Mouse (Mus musculus): Measurements from ENCODE around the gene Zbtb43. TPM values are rescaled to one million over a fixed set of nuclear protein-coding genes. Genes with fewer than 3 reads are reported as not detected.

Zbtb43 gene
- polyA plus RNA-seq, 1 experiment = 15.9 TPM

GRCm38 (mm10) chr2:33414019-33414418, 54.3 kb downstream of the Zbtb43 start:
- H3K4me1 ChIP-seq (ENCODE audit: control insufficient read depth, insufficient read depth, low read length) = no peaks in the 10 kb centered on the region
- H3K4me3 ChIP-seq (ENCODE audit: insufficient read depth, low read length) = no peak overlapping the region
- H3K27ac ChIP-seq (ENCODE audit: insufficient read depth, low read length) = no peak overlapping the region
- no peak for TF ChIP-seq POLR2A (IDR thresholded peaks at IDR 0.05; ENCODE audit: low read depth, low read length)
- TF ChIP-seq CTCF (IDR thresholded peaks at IDR 0.05; ENCODE audit: borderline replicate concordance, insufficient read depth, low read length) = no peak

- TF ChIP-seq POLR2A (IDR thresholded peaks at IDR 0.05; ENCODE audit: low read depth, low read length) (no peak), CTCF (IDR thresholded peaks at IDR 0.05; ENCODE audit: borderline replicate concordance, insufficient read depth, low read length) (no peak)
- no peaks in the 10 kb centered on the region for H3K4me1 ChIP-seq (ENCODE audit: control insufficient read depth, insufficient read depth, low read length)
- H3K27ac ChIP-seq (ENCODE audit: insufficient read depth, low read length) = no peak overlapping the region
- H3K4me3 ChIP-seq (ENCODE audit: insufficient read depth, low read length) = no peak overlapping the region
These were observed 56.2 kb downstream of the Zbtb43 start for GRCm38 (mm10) chr2:33412111-33412510.

- no peak overlapping the region for H3K4me3 ChIP-seq (ENCODE audit: insufficient read depth, low read length)
- TF ChIP-seq POLR2A (IDR thresholded peaks at IDR 0.05; ENCODE audit: low read depth, low read length) (no peak), CTCF (IDR thresholded peaks at IDR 0.05; ENCODE audit: borderline replicate concordance, insufficient read depth, low read length) (no peak)
- H3K4me1 ChIP-seq (ENCODE audit: control insufficient read depth, insufficient read depth, low read length) = no peaks in the 10 kb centered on the region
- no peak overlapping the region for H3K27ac ChIP-seq (ENCODE audit: insufficient read depth, low read length)
These were observed 64.8 kb downstream of the Zbtb43 start for GRCm38 (mm10) chr2:33403511-33404003.

GRCm38 (mm10) chr2:33402638-33403037, 65.7 kb downstream of the Zbtb43 start:
- no peaks in the 10 kb centered on the region for H3K4me1 ChIP-seq (ENCODE audit: control insufficient read depth, insufficient read depth, low read length)
- H3K27ac ChIP-seq (ENCODE audit: insufficient read depth, low read length) = no peak overlapping the region
- no peak for TF ChIP-seq POLR2A (IDR thresholded peaks at IDR 0.05; ENCODE audit: low read depth, low read length)
- no peak for TF ChIP-seq CTCF (IDR thresholded peaks at IDR 0.05; ENCODE audit: borderline replicate concordance, insufficient read depth, low read length)
- no peak overlapping the region for H3K4me3 ChIP-seq (ENCODE audit: insufficient read depth, low read length)

GRCm38 (mm10) chr2:33402236-33402635, 66.1 kb downstream of the Zbtb43 start:
- TF ChIP-seq CTCF (IDR thresholded peaks at IDR 0.05; ENCODE audit: borderline replicate concordance, insufficient read depth, low read length) (peak; percentile 66; the same call in 1 of the 2 replicates), POLR2A (IDR thresholded peaks at IDR 0.05; ENCODE audit: low read depth, low read length) (no peak)
- Histone ChIP-seq H3K4me1 (ENCODE audit: control insufficient read depth, insufficient read depth, low read length) (no peaks in the 10 kb centered on the region), H3K4me3 (ENCODE audit: insufficient read depth, low read length) (no peak overlapping the region), H3K27ac (ENCODE audit: insufficient read depth, low read length) (no peak overlapping the region)

- H3K4me3 ChIP-seq (ENCODE audit: insufficient read depth, low read length) = no peak overlapping the region
- TF ChIP-seq CTCF (IDR thresholded peaks at IDR 0.05; ENCODE audit: borderline replicate concordance, insufficient read depth, low read length) (peak; percentile 36; the same call in 1 of the 2 replicates), POLR2A (IDR thresholded peaks at IDR 0.05; ENCODE audit: low read depth, low read length) (no peak)
These were observed 67.1 kb downstream of the Zbtb43 start for GRCm38 (mm10) chr2:33401217-33401616.

GRCm38 (mm10) chr2:33400541-33400940, 67.8 kb downstream of the Zbtb43 start:
- no peak for TF ChIP-seq POLR2A (IDR thresholded peaks at IDR 0.05; ENCODE audit: low read depth, low read length)
- Histone ChIP-seq H3K27ac (ENCODE audit: insufficient read depth, low read length) (no peak overlapping the region), H3K4me1 (ENCODE audit: control insufficient read depth, insufficient read depth, low read length) (no peaks in the 10 kb centered on the region), H3K4me3 (ENCODE audit: insufficient read depth, low read length) (no peak overlapping the region)

More at GRCm38 (mm10) chr2:33401217-33401616, 67.1 kb downstream of the Zbtb43 start:
- Histone ChIP-seq H3K27ac (ENCODE audit: insufficient read depth, low read length) (no peak overlapping the region), H3K4me1 (ENCODE audit: control insufficient read depth, insufficient read depth, low read length) (no peaks in the 10 kb centered on the region)

Other genes starting within 250 kb of the Zbtb43 start
- 4.0 and 4.1 TPM in 2 replicates for gene Ralgps1, start 97.1 kb downstream of the Zbtb43 start, polyA plus RNA-seq (2011; ENCODE audit: insufficient read length, low read depth, missing spikeins)
- 9.7 and 11.0 TPM in 2 replicates for gene Zbtb34, start 37.2 kb downstream of the Zbtb43 start, polyA plus RNA-seq (2011; ENCODE audit: insufficient read length, low read depth, missing spikeins)
- 1.1 and 2.8 TPM in 2 replicates for gene Lmx1b, start 172.0 kb upstream of the Zbtb43 start, polyA plus RNA-seq (2011; ENCODE audit: insufficient read length, low read depth, missing spikeins)